Mouse (Mus musculus) CD4-positive, CD25-positive, alpha-beta regulatory T cell, adult 9 weeks (primary cell): ENCODE measurements around the gene Cylc2. TPM values are rescaled to one million over a fixed set of nuclear protein-coding genes. Genes with fewer than 3 reads are reported as not detected.

ENCODE experiments used
- polyA plus RNA-seq: library from polyadenylated mRNA; unstranded; fragments of 100-300 nt; shearing (Covaris generic); gene quantifications from one replicate; pipeline ENCODE4 v1.2.1, GENCODE M21; 2017

Gene Cylc2
- not detected for polyA plus RNA-seq

GRCm38 (mm10) chr4:51216378-51216777 lies at the start of gene Cylc2:
Cylc2 (plus strand) TSS chr4:51216678.

